Mouse (Mus musculus) gastrocnemius, postnatal 36 days (tissue): Measurements from ENCODE around the gene P2rx7. TPM values are rescaled to one million over a fixed set of nuclear protein-coding genes. Genes with fewer than 3 reads are reported as not detected.
"Not testable (repeated sequence)": the region's sequence is repeated elsewhere in the genome, so short reads cannot be mapped to it uniquely, and the experiment has no call there.

Experiments
- DNase-seq, 2 experiments: peaks; one replicate each; pipeline ENCODE4 v3.0.0; 2022
- intact Hi-C: fragments of 180-260 bp; cut with DNase I; formaldehyde crosslinking; loops from one replicate; pipeline ENCODE4 v1.15.1; 2025
- total RNA-seq, 2 experiments: library from RNA; stranded (reverse); gene quantifications; 2 replicates each; pipeline ENCODE4 v1.2.3; 2021

The P2rx7 gene
- total RNA-seq, 2 experiments from 2014 or later = 1.3 to 1.9 TPM

- intact Hi-C loops = no loop called here
- peak in 1 of 2 experiments; percentile 24 for DNase-seq
Measured at GRCm38 (mm10) chr5:122644111-122644607, 448 bp downstream of the P2rx7 start.

DNA sequence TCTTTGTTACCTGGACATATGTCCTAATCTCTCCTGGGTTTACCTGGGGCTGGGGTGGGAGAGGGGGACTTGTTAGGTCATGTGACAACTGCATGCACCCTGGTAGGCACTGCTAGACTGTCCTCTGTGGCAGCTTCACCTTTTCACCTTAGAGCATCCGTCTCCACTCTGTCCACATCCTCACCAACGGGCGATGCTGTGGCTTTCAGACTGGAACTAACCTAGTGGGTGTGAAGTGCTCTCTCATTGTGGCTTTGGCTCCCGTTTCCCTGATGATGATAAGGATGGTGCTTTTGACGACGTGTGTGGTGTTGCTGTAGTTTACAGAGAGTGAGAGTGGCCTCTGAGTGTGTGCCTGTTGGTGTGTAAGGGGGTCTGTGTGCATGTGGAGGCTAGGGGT, 1.6 kb downstream of the P2rx7 start:
- no peak for DNase-seq
- intact Hi-C loops = no loop called here

DNA sequence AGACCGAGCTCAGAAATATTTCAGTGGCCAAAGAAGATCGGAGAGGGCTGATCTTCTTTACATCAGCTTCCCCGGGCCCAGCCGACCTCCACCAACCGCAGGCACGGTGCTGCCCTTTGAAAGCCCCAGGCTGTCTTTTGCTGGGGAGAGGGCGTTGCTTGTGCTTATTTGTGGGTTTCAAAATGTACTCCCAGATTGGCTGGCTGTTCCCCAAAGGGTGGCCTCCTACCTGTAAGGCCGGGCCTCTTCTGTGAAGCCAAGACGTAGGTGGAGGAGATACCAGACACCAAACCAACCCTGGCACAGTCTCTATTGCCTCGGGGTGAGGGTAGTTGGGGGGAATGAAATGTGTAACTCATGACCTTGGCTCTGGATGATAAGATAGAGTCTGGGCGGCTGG, 2.3 kb downstream of the P2rx7 start:
- intact Hi-C loops = no loop called here
- DNase-seq = no peak

- intact Hi-C loops = no loop called here
- DNase-seq = no peak
Measured at GRCm38 (mm10) chr5:122647256-122647924, 3.7 kb downstream of the P2rx7 start.

DNA sequence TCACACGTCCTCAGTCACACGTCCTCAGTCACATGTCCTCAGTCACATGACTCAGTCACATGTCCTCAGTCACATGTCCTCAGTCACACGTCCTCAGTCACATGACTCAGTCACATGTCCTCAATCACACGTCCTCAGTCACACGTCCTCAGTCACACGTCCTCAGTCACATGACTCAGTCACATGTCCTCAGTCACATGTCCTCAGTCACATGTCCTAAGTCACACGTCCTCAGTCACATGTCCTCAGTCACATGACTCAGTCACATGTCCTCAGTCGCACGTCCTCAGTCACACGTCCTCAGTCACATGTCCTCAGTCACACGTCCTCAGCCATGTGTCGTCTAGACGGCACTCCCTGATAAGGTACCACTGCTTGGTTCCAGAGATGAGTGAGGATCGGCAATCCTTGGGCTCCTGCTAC, 4.3 kb downstream of the P2rx7 start:
- DNase-seq, intact Hi-C loops: not testable (repeated sequence)

DNA sequence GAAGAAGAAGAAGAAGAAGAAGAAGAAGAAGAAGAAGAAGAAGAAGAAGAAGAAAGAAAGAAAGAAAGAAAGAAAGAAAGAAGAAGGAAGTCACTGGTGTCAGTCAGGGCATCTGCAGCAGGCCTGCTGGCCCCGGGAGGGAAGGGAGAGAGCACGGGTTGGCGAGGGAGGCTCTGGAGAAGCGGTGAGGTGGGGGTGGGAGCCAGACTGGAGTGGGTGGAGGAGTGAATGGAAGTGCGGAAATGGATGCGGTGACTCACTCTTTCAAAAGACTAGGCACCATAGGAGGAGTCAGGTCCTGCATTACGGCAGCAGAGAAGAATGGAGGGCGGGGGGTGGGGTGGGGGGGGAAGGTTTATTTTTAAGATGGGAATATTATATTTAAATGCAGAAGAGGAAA, 5.6 kb downstream of the P2rx7 start:
- intact Hi-C loops = no loop called here
- no peak for DNase-seq

- intact Hi-C loops = no loop called here
- DNase-seq = no peak
Measured at GRCm38 (mm10) chr5:122650100-122650499, 6.4 kb downstream of the P2rx7 start.

DNA sequence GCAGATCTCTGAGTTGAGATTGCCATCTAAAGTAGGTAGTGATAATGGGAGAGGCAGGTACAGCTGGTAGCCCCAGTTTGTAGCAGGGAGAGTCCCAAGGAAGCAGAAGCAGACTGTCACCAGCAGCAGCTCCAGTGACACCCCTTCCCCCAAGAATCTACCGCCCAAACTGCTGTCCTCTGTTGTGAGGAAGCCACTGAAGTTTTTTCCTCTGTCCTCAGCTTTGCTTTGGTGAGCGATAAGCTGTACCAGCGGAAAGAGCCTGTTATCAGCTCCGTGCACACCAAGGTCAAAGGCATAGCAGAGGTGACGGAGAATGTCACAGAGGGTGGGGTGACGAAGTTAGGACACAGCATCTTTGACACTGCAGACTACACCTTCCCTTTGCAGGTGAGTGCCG, 8.8 kb downstream of the P2rx7 start:
- DNase-seq = no peak
- intact Hi-C loops = no loop called here

GRCm38 (mm10) chr5:122653112-122653445, 9.4 kb downstream of the P2rx7 start:
- DNase-seq = no peak
- intact Hi-C loops = no loop called here

DNA sequence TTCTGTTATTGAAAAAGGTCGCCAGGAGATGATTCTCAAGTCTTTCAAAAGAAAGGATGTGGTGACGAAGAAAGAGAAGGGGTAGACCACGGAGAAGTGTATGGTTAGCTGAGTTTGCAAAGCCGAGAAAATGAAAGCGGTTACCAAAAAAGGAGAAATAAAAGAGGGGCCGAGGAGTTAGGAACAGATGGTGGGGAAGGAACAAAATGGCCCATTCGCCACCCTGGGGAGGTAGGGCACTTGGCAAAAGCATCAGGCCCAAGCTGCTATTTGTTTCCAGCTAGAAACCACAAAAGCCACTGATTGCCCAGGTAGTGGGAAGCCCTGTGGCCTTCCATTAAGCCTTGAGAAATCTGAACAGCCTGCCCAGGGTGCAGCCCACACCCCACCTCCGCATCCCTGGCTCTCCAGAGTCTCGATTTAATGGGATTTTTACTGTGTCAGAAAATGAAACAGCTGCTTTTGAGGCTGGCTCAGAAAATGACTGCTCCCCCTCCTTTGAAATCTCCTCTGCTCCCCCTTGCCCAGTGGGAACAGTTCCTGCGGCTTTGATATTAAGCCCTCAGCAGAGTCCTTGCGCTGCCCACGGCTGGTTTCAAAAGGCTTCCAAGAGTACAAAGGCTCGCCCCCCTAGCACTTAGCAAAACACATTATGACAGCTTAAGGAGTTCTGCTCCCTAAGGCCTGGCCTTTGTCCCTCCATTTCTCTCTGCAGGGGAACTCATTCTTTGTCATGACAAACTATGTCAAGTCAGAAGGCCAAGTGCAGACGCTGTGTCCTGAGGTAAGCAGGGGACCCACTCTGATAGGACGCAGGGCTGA, 9.9 kb downstream of the P2rx7 start:
- no peak for DNase-seq
- intact Hi-C loops = no loop called here

- no peak for DNase-seq
- intact Hi-C loops = no loop called here
Measured at GRCm38 (mm10) chr5:122654268-122654573, 10.5 kb downstream of the P2rx7 start.

DNA sequence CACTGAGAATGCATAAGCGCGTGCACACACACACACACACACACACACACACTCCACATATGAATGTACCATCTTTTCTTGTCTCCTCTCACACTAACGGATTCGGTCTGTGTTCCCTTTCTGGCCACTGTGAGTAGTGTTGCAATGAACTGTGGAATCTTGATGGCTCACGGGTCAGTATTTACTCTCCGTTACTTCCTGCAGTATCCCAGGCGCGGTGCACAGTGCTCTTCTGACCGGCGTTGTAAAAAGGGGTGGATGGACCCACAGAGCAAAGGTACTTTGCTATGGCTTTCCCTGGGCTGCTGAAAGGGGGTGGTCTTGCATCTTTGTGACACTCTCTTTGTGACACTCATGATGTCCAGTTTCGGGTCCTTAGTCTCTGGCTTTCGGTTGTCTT, 13.1 kb downstream of the P2rx7 start:
- intact Hi-C loops = no loop called here
- DNase-seq = no peak

GRCm38 (mm10) chr5:122662501-122662900, 18.8 kb downstream of the P2rx7 start:
- intact Hi-C loops = no loop called here

DNA sequence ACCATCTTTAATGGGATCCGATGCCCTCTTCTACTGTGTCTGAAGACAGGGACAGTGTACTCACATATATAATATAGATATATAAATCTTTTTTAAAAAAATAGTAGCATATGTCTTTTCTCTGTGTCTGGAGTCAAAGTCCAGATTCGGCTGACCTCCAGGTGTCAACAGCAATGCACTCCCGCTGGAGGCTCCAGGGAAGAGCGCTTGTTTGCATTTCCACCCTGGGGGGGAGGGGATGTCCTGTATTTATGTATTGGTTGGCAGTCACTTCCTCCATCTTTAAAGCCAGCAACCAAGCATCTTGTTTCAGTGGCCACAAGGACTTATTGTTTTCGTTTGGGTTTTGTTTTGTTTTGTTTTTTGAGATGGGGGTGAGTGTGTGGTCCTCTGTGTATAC, 21.3 kb downstream of the P2rx7 start:
- no peak for DNase-seq
- intact Hi-C loops = no loop called here

More at GRCm38 (mm10) chr5:122662501-122662900, 18.8 kb downstream of the P2rx7 start:
- DNase-seq = no peak

- intact Hi-C loops = no loop called here
Measured at GRCm38 (mm10) chr5:122668981-122669897, 25.5 kb downstream of the P2rx7 start.

GRCm38 (mm10) chr5:122671641-122672040, 27.9 kb downstream of the P2rx7 start:
- DNase-seq, intact Hi-C loops: not testable (repeated sequence)

More at GRCm38 (mm10) chr5:122668981-122669897, 25.5 kb downstream of the P2rx7 start:
- DNase-seq = no peak

- intact Hi-C loops = no loop called here
Measured at GRCm38 (mm10) chr5:122672298-122672697, 28.6 kb downstream of the P2rx7 start.

GRCm38 (mm10) chr5:122676002-122676401, 32.3 kb downstream of the P2rx7 start:
- intact Hi-C loops = no loop called here
- no peak for DNase-seq

More at GRCm38 (mm10) chr5:122672298-122672697, 28.6 kb downstream of the P2rx7 start:
- DNase-seq = no peak

DNA sequence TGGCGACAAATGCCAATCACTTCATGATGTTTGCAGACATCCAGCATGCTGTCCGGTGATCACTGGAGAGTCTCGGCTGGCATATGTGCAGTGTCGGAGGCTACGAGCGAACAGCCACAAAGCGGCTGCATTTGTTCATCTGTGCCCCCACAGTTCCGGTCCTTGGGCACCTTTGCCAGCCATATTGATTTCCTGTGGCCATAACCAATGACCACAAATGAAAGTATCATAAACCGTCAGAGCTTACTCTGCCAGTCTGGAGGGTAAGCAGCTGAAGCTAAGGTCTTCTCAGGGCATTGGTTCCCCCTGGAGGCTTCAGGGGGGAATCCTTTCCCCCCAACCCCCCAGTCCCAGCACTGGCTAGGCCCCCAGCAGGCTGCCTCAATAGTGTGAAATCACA, 34.3 kb downstream of the P2rx7 start:
- DNase-seq = no peak
- intact Hi-C loops = no loop called here

GRCm38 (mm10) chr5:122679881-122680280, 36.2 kb downstream of the P2rx7 start:
- intact Hi-C loops = no loop called here
- DNase-seq = no peak

DNA sequence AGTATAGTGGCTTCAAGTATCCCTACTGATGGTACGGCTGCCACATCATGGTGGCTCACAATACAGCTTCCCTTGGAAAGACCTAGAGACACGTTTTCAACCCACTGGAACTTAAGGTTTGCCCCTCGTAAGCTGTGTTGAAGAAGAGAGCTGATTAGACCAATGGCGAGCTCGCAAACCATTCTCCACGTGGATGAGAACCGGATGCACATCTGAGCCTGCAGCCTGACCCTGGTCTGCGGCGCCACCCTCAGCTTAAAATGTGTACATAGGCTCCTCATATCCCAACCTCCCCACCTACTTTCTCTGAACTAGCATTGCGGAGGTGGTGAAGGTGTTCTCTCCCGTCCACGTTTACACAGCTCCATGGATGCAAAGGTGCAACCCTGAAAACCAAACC, 37.6 kb downstream of the P2rx7 start:
- no peak for DNase-seq
- intact Hi-C loops = no loop called here
